Mouse (Mus musculus) adrenal gland, adult 18-20 months (tissue): ENCODE data around the gene Kpna4. TPM values are rescaled to one million over a fixed set of nuclear protein-coding genes. Genes with fewer than 3 reads are reported as not detected.

Experiments
- DNase-seq, 2 experiments: peaks; one replicate each; pipeline ENCODE4 v3.0.0; 2021 to 2022; ENCODE audit warnings: low spot score in 2 of 2
- long read RNA-seq, 2 experiments: library from polyadenylated mRNA; stranded (forward); transcript quantifications; one replicate each; pipeline ENCODE4 v2.0.0; 2021
- total RNA-seq, 2 experiments: library from RNA; stranded (reverse); gene quantifications; 1 replicate in 1 of 2; 2 replicates in 1 of 2; pipeline ENCODE4 v1.2.3; 2021

Gene Kpna4
- 10 to 100 TPM; 77.8 to 84.7 TPM for total RNA-seq
- long read RNA-seq, experiment 1, full-length matches to known transcripts: 49 of 54 reads
- long read RNA-seq, experiment 1, partial matches to known transcripts: 1 of 54 reads
- long read RNA-seq, experiment 1, other reads (novel, unspliced or antisense): 4 of 54 reads
- long read RNA-seq, experiment 2, full-length matches to known transcripts: 74 of 82 reads
- long read RNA-seq, experiment 2, partial matches to known transcripts: 5 of 82 reads
- long read RNA-seq, experiment 2, other reads (novel, unspliced or antisense): 3 of 82 reads

- peak; percentile 90 to 91 for DNase-seq
Observed at GRCm38 (mm10) chr3:69126509-69127345, at the start of gene Kpna4. Gene Kpna4 (minus strand): TSS chr3:69127113.

GRCm38 (mm10) chr3:69175229-69175628 lies 48.3 kb upstream of the Kpna4 start:
- DNase-seq: no peak

- DNase-seq: no peak
Observed at GRCm38 (mm10) chr3:69171123-69171522, 44.2 kb upstream of the Kpna4 start.

DNA sequence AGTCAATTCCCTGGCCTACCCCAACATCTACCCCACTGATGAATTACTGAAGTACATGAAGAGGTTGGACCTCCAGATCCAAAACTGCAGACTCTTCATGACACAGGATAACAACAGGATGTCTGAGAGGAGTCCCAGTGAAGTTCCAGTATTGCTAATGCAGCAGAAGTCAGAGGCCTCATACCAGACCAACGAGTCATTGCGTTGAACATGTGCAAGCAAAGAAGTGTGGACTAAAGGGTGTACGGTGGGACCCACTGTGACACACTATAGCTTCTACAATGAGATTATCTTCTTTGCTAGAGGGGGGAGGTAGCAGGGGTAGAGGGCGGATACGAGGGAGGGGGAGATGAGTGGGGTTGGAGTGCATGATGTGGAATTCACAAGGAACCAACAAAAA lies 42.9 kb upstream of the Kpna4 start:
- no peak for DNase-seq

GRCm38 (mm10) chr3:69168724-69169123 lies 41.8 kb upstream of the Kpna4 start:
- DNase-seq: no peak

GRCm38 (mm10) chr3:69163057-69163456 lies 36.1 kb upstream of the Kpna4 start:
- no peak for DNase-seq

- no peak for DNase-seq
Observed at GRCm38 (mm10) chr3:69160429-69160828, 33.5 kb upstream of the Kpna4 start.

DNA sequence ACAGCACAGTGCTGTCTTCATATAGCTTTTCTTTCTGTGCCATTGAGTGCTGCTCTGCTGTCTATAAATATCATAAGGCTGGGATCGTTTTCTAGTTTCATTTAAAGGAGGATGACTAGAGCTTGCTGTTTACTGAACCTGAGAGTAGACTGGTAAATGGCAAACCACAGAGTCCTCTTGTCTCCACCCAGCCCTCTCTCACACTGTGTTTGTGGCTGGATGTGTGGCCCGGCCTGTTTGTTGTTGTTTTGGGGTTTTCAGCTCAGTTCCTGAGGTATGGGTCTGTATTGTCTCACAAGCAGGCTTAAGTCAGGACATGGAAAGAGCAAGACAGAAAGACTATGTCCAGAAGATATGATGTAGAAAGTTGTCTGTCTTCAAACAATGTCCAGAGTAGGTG lies 32.6 kb upstream of the Kpna4 start:
- no peak for DNase-seq

GRCm38 (mm10) chr3:69157886-69158285 lies 31.0 kb upstream of the Kpna4 start:
- no peak for DNase-seq

- DNase-seq: no peak
Observed at GRCm38 (mm10) chr3:69156484-69156883, 29.6 kb upstream of the Kpna4 start.

DNA sequence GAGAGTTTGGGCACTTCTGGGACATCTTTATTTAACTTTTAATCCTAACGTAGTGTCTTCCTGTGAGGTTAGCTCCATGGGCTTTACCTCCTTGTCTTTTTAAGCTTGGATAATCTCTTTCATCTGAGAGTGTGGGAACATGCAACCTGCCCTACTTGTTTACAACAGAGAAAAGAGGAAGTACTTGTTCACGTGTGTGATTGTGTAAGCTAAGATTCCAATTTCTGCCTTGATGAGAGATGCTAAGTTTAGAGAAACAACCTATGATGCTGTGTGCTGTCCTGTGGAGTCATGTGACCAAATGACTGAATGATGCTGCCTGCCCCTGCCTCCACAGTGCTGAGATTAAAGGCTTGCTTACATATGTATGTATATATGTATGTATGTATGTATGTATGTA lies 27.8 kb upstream of the Kpna4 start:
- DNase-seq: no peak

- DNase-seq: no peak
Observed at GRCm38 (mm10) chr3:69150921-69151320, 24.0 kb upstream of the Kpna4 start.

DNA sequence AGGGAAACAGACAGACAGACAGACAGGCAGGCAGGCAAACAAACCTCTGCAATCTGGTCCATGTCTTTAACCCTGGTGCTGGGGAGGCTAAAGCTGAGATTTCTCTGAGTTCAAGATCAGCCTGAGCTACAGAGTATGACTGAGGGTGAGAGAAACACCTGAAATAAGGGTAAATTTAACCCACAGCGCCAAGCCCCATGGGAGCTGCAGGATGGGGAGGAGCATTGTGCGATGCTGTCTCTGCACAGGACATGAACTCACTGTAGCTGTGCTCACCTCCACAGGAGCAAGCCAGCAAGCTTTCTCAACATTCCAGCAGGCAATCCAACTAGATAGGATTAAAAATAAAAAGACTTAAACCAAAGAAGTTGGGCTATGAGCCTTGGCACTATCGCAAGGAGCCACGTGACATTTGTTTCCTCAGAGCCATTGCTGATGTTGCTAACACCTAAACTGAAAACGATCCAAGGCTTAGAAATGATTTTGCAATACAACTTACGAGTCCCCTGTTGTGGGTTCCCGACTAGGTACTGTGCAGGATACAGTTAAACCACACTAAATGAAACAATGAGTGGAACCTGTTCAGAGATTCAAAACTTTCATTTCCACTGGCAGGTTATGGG lies 15.6 kb upstream of the Kpna4 start:
- no peak for DNase-seq

DNA sequence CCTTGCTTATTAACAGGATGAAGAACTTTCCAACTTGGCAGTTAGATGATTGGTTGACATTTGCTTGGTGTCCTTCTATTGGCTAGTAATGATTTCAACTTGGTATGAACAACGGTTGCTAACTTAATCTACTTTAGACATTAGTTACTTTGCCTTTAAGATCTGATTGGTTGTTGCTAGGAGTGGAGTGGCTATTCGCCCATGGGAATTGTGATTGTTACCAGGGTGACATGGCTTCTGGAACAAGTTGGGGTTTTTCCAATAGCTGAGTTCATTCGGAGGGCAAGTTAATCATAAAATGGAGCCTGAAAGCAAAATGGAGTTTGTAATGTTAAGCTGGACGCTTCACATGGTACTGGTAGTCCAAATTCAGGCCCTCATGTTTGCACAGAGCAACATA lies 13.9 kb upstream of the Kpna4 start:
- no peak for DNase-seq

DNA sequence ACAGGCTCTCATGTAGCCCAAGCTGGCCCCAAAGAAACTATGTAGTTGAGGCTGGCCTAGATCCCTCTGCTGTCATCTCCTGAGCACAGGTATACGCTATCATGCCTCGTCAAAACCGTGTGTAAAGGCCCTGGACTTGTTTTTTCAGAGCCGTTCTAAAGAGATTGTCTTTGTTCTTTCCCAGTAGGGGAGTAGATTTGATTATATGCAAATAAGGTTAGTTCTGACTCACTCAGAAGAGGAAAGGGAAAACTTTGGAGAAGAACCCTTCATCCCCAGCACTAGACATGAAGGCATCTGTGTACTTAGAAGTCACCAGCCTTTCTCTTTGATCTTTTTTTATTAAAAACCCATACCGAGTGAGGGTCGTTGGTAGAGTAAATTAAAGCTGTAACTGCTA lies 9.1 kb upstream of the Kpna4 start:
- DNase-seq: no peak

DNA sequence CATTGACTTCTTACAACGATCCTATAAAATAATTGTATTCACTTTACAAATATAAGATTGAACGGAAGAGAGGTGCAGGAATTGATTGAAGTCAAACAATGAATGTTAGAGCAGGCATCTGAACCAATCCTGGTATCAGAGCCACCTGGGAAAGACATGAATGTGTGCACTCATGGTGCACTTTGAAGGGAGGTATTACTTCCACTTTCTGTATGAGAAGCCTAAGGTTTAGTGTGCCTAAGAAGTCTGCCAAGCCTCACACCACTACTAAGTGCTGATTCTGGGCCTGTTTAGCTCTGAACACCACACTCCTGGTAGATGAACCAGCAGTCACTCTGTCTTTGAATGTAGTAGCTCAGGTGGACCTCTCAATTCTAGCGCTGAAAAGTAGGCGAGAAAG lies 4.1 kb upstream of the Kpna4 start:
- no peak for DNase-seq

DNA sequence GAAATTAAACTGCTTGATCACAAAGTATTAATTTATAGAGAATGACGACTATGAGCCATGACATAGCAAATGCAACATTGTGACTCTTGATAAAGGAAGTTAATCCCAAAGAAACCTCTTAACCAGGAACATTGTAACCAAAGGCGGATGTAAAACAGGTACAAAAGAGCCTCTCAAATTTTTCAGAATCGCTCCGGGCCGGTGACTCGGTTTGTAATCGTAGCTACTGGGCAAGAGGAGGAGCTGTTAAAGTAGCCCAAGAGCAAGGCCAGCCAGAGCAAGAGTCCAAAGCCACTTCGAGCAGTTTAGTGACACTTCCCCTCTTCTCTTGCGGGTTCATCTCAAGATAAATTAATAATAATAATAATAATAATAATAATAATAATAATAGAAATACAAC lies 780 bp upstream of the Kpna4 start:
- no peak for DNase-seq

DNA sequence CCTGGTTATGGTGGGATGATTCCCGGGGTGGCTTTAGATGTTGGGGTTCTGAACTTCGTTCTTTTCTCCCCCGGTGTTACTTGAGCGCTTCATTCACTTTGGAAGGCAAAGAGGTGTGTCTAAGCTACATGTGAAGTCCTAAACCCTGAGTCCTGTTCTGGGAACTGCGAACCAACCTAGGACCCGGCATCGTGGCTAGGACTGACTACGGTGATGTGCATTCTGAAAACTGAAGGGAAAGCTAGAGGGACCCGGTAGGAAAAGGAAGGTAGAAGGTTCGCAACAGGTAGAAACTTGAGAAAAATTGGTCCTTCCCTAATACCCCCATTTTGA lies 399 bp upstream of the Kpna4 start:
- DNase-seq: no peak

DNA sequence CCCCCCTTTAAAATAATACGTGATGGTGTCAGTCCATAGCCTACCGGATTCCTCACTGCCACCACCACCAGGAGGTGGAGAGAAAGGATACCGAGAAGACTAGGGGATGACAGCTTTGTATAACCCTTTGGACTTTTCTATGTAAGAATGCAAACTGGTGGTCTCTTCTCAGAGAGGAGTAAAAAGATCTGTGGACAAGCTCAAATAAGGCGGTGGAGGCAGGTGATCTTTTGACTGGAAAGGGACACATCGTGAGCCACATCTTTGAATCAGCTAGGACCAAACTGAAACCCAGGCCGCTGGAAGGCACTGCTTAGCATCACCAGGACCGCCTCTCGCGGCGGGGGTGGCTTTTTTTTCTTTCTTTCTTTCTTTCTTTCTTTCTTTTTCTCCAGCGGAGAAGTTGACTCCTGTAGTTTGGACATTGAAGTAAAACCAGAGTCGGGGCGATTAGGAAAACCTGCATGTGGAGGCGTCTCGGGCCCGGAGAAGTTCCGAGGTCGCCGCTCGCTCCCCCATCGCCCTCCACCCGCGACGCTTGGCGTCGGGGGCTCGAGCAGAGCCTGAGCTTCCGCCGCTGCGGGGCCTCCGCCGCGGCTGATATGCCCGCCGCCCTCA lies 913 bp downstream of the Kpna4 start:
- DNase-seq: peak; percentile 25 to 39

DNA sequence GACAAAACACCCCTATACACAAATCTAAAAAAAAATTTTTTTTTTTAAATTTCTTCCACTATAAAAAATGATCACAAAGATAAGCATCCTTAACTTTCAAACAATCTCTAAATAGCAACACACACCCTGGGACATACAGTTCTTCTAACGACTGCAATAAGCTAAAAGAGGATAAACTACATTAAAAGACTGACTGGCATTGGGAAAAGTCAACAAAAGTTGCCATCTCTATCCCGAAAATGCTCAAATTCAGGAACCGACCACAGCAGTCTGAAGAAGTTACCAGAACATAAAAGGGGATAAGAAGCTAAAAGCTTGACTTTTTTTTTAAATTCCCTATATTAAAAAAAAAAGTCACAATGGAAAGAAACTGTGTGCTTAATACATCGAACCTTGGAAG lies 1.5 kb downstream of the Kpna4 start:
- DNase-seq: no peak

- DNase-seq: no peak
Observed at GRCm38 (mm10) chr3:69118827-69119226, 8.1 kb downstream of the Kpna4 start.

- no peak for DNase-seq
Observed at GRCm38 (mm10) chr3:69114760-69115159, 12.2 kb downstream of the Kpna4 start.
